Mouse (Mus musculus) CD4-positive, CD25-positive, alpha-beta regulatory T cell, adult 2 months (primary cell): Measurements from ENCODE around the gene Dnajb14.
"Not testable (repeated sequence)": the region's sequence is repeated elsewhere in the genome, so short reads cannot be mapped to it uniquely, and the experiment has no call there.

Source experiments
- DNase-seq: peaks from one replicate; pipeline ENCODE4 v3.0.0-alpha.2; 2012; ENCODE audit warnings: low read depth, low spot score

Dnajb14 gene

GRCm38 (mm10) chr3:137952225-137952913 is 84.9 kb downstream of the Dnajb14 start:
- peak; percentile 58 for DNase-seq

DNA sequence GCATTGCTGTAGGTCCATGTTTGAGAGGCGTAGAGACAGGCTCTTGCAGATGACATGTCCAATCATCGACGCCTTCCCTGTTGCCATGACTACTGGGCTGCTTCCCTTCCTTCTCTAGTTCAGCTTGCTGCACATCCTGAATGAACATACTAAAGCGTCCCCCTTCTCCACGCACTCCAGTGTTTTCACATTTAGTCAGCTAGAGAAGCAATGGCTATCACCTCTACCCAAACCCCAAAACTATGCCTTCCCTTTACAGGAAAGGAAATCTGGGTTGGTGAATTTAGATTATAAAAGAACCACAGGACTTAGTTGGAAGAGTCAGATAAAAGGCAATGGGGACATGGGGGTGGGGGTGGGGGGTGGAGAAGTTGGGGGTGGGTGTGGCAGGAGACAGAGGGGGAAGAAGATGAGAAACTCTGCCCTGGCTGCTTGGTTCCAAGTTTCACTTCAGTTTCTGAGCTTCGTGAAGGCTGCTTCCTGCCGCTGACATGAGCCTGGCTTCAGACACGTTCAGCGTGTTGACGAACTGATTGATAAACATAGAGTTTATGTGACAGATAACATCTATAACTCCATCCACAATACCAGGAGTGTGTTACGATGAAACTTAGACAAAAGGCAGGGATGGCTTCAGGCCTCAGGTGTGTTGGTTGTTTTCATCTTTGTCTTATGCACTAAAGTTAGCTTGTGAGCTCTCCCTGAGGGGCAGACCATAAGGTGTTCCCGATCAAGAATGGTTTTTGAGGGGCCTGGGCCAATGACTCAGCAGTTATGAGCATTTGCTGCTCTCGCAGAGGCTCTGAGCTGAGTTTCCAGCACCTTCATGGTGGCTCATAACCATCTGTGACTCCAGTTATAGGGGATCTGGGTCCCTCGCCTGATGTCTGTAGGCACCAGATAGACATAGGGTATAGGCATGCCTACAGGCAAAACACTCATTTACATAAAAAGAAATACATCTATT is 85.7 kb downstream of the Dnajb14 start:
- peak; percentile 87 for DNase-seq

DNA sequence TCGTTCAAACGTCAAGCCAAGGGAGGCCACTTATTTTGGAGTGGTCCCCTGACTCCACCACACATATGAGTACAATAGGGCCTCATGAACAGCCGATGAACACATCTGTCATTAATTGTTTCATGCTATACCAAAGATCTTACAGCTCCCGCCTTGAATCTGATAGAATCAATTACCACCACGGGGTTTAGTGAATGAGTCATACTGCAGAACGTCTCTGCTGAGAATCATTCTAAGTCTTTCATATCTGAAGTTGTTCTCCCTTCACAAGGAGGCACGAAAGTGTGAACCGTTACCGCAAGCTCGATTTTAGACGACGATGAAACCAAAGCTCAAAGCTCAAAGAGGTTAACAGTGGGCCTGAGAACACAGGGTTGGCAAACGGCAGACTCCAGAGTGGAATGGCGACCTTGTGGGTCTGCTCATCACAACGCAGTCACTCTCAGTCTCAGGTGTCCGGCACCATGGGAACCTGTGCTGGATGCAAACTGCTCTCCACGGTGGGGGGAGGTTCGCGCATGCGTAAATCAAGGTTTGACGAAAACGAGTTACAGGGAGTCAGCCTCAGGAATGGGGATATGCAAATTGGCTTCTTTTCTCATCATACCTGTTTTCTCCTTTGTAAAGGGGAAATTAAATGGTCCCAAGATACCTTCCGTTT is 86.9 kb downstream of the Dnajb14 start:
- DNase-seq = peak; percentile 67

GRCm38 (mm10) chr3:137955560-137956081 is 88.1 kb downstream of the Dnajb14 start:
- peak; percentile 62 for DNase-seq

DNA sequence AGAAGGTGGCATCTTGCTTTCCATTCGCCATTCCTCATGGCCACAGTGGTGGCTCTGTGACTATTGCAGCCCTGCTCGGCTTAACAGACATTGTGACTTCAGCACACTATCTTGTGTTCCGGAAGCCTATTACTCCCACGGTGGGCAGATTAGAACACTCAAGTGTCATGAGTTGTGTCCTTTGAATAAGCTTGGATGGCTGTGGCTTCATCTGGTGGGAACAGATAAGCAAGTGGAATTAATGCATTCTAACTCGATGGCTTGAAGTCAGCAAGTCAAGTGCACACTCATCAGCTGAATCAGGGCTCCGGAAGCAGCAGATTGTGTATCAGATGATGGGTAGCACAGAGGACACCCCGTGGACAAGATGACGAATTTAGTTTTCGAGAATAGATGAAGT is 90.4 kb downstream of the Dnajb14 start:
- DNase-seq = no peak

DNA sequence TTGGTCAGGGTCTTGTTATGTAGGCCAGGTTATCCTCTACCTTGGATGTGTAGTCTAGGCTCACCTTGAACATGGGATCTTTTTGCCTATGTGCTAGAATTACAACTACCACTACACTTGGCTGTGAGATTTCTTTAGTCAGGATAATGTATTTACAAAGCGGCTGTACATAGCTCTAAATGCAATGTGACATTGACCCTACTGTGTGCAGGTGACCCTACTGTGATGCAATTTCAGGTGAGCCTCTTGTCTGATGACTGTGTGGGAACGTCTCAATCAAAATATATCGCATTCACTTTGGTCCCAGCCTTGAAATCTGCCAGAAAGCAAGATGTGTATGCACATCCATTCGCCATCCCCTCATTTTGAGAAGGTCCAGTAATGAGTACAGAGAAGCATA is 90.9 kb downstream of the Dnajb14 start:
- DNase-seq = no peak

GRCm38 (mm10) chr3:137959456-137959855 is 92.0 kb downstream of the Dnajb14 start:
- DNase-seq = no peak

GRCm38 (mm10) chr3:137961736-137962385 is 94.4 kb downstream of the Dnajb14 start:
- no peak for DNase-seq

GRCm38 (mm10) chr3:137963508-137963907 is 96.0 kb downstream of the Dnajb14 start:
- DNase-seq = no peak

DNA sequence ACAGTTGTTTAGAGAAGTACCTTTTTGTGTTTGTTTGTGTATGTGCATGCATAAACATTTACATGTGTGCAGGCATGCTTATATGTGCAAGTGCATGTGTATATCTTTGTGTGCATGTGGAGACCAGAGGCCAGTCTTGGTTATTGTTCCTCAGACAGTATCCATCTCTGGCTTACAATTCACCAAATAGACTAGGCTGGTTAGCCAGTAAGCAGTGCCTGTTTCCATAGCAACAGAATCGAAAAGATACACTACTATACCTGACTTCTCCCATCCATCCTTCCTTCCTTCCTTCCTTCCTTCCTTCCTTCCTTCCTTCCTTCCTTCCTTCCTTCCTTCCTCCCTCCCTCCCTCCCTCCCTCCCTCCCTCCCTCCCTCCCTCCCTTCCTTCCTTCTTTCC is 96.5 kb downstream of the Dnajb14 start:
- DNase-seq = not testable (repeated sequence)
